Mouse (Mus musculus): ENCODE measurements around the gene Chadl.
A peak's percentile ranks its signal among the peaks of the same experiment; 100 is the strongest.

Chadl gene

GRCm38 (mm10) chr15:81700161-81700560, 3.1 kb upstream of the Chadl start:
- no peak for DNase-seq

GRCm38 (mm10) chr15:81698532-81698931, 1.4 kb upstream of the Chadl start:
- no peak for DNase-seq

DNA sequence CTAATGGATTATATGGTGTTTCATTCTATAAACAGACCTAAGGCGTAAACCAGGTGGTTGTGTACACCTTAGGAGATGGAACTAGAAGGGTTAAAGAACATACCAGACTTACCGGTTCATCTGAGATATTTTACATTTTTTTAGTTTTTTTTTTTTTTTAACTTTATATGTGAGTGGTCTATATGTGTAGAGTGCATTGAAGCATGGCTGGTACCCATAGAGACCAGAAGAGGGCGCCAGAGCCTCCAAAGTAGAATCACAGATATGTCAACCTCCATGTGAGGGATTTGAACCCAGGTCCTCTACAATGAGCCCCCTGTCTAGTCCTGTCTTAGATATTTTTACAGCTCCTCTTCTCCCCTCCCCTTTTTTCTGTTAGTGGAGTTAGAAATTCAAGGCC, 760 bp upstream of the Chadl start:
- DNase-seq: peak; percentile 40 to 66

DNA sequence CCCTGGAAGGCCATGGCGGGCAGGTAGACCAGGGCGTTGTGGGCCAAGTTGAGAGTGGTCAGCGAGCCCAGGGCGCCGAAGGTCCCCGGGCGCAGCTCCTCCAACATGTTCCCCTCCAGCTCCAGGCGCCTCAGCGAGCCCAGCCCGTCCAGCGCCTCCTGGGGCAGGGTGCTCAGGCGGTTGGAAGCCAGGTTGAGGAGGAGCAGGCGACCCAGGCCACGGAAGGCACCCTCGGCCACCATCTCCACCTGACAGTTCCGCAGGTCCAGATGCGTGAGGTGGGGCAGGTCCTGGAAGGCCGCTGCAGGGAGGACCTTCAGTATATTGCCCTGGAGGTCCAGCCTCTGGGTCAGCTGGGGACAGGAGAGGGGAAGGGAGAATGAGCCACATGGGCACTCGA, 2.2 kb downstream of the Chadl start:
- no peak for DNase-seq

GRCm38 (mm10) chr15:81693967-81694881, 2.9 kb downstream of the Chadl start:
- DNase-seq: peak; percentile 92

- DNase-seq: no peak
These were observed 3.6 kb downstream of the Chadl start for GRCm38 (mm10) chr15:81693366-81693966.

- DNase-seq: no peak
These were observed 16.7 kb downstream of the Chadl start for GRCm38 (mm10) chr15:81680301-81680805.

GRCm38 (mm10) chr15:81676637-81677036, 20.4 kb downstream of the Chadl start:
- no peak for DNase-seq

DNA sequence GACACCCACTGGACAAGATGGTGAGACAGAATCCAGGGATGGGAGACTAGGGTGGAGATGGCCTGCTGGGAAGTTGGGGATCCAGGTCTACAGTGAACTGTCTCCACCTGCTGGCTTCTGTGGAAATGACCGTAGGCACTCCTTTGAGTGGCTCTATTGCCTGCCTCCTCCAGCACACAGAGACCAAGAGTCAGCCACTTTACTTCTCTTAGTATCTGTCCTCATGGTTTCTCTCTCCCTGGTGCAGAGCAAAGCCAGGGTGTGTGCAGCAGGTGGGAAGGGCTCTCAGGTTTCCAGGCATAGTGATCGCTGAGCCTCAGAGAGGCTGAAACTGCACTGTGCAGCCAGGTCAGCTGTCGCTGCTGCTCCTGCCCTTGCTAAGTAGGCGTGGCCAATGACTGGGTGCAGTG, 26.9 kb downstream of the Chadl start:
- peak; percentile 62 to 76 for DNase-seq

- no peak for DNase-seq
These were observed 30.1 kb downstream of the Chadl start for GRCm38 (mm10) chr15:81666957-81667356.

DNA sequence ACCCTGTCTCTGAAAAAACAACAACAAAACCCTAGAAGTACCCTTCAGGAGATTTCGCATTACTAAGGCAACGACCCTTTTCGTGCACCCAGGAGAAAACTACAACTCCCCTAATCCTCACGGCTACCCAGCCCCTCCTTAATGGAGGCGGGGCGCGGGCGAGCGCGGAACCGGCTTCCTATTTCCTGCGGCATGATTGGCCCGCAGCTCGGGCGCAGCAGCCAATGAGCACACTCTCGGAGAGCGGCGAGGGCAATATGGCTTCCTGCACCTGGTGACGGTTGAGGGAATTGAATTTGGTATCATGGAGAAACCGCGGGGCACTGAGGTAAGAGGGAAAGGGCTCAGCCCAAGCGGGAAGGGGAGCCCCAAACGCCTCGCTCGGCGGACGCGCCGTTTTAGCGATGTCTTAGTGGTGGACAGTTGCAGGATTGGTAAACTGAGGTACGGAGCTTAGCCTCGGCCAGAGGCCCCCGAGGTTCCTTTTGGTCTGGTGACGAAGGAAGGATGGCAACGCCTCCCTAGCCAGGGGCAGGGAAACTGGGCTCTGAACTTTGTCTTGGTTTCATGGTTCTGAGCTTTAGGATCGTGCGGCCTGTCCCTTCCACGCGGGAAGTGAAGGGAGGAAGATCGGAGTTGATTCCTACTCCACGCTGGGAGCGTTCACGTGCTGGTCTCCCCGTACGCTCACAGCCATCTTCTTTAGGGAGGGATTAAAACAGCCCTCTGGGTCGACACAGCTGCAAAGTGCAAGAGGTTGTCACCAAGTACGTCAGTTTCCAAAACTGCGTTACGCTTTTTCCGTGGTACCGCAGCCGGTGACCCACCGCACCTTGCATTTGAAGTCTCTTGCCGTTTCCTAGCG, 33.2 kb downstream of the Chadl start, which contains the start of gene L3mbtl2:
Gene L3mbtl2 (plus strand): TSS at position 193 of the 865 bp plus-strand sequence.
- DNase-seq: peak; percentile 91 to 95

GRCm38 (mm10) chr15:81663281-81663680, 33.8 kb downstream of the Chadl start:
- DNase-seq: no peak

DNA sequence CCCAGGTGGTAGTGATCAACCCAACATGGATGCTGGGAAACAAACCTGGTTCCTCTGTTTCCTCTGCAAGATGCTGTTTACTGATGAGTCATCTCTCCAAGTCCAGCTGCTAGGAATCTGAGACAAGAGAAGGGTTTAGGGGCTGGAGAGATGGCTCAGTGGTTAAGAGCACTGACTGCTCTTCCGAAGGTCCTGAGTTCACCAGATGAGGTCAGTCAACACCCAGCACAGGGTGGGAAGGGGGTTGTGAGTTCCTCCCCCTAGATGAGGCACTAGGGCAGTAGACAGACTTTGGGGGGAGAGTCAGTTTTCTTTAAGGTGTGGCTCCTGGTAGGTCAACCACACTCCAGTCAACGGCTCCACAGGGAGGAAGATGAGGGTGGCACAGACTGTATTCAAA, 35.4 kb downstream of the Chadl start:
- DNase-seq: no peak

DNA sequence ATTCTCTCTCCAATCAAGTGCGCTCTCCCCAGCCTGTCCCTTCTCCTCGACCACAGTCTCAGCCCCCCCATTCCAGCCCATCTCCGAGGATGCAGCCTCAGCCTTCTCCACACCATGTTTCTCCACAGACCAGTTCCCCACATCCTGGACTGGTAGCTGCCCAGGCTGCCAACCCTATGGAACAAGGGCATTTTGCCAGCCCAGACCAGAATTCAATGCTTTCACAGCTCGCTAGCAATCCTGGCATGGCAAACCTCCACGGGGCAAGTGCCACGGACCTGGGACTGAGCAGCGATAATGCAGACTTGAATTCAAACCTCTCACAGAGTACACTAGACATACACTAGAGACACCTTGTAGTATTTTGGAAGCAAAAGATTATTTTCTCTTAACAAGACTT, 46.5 kb downstream of the Chadl start:
- peak; percentile 85 to 91 for DNase-seq

- peak; percentile 68 to 74 for DNase-seq
These were observed 47.3 kb downstream of the Chadl start for GRCm38 (mm10) chr15:81649516-81650455.
